Mouse (Mus musculus) cerebellum, adult 8-10 months (tissue): ENCODE data around the gene Gm49333.

Source experiments
- DNase-seq: peaks from one replicate; pipeline ENCODE4 v3.0.0; 2022

Gene Gm49333

DNA sequence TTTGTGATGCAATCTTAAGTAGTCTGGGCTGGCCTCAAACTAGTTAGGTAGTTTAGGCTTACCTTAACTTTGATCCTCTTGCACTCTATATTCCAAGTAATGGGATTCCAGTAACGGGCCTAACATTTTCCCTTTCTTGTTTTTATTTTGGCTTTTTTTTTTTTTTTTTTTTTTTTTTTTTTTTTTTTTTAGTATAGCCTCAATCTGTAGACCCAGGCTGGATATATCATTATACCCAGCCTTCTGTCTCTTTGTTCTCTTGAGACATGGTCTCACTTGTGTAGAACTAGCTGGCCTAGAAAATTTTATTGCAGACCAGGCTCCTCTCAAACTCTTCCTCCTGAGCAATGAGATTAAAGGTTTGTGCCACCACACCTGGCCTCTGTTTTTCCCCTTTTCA, 80.2 kb downstream of the Gm49333 start:
- DNase-seq = no peak

DNA sequence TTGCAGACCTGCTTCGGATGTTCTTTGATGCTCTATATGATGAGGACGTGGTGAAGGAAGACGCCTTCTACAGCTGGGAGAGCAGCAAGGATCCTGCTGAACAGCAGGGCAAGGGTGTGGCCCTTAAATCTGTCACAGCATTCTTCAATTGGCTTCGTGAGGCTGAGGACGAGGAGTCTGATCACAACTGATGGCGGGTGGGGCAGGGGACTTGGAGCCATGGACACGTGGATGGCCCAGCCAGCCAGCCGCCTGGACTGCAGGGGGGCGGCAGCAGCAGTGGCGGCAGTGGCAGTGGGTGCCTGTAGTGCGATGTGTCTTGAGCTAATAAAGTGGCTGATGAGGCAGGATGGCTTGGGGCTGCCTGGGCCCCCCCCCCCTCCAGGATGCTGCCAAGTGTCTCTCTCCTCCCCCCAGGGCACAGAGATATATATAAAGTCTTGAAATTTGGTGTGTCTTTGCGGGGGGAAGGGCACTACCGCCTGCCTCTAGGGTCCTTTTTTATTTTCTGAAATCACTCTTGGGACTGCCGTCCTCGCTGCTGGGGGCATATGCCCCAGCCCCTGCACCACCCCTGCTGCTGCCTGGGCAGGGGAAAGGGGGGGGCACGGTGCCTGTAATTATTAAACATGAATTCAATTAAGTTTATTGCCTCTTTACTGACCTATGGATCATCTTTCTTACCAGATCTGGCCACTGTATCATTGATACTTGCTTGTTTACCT, 81.0 kb downstream of the Gm49333 start:
- DNase-seq = no peak

DNA sequence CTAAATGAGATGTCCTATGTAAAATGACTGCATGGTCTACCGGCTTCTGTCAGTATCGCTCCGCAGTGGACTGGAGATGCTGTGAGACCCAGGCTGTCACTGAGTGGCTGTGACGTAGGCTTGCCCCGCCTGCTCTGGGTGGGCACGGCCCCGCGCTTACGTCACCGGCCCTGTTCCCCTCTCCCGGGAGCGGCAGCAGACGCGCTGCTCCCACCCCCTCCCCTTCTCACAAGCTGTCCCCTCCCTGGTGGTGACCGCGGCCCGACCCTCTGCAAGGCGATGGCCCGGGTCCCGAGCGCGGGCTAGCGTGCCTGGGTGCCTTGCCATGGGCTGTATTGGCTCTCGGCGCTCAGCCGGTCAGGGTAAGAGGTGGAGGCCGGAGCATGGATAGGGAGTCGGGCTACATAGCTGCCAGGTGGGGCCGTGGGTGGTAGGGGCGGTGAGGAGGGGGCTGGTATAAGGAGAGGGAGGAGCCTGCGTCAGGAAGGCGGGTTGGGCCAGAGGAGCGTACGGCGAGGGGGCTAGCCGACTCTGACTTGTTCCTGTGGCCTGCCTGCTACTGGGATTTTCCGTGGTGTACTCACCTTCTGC, 81.8 kb downstream of the Gm49333 start, which contains the start of gene Fam131a:
Fam131a (plus strand) TSS at position 131 of the 591 bp plus-strand sequence.
- peak; percentile 89 for DNase-seq

DNA sequence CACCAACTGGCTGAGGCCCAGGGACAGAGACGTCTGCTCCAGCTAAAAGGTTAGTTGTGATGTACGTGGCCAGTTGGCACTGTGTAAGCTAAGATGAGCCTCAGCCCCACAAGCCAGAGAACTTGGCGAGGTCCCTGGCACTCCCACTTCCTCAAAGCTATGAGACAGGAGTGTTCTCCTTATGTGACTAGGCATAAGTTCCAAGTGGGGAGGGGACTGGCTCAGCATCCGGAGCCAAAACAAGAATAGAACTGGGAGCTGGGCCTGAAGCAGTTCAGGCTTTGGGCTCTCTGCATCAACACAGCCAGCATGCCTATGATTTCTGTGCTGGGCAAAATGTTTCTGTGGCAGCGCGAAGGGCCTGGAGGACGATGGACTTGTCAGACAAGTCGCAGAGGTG, 83.4 kb downstream of the Gm49333 start:
- peak; percentile 55 for DNase-seq
